Mouse (Mus musculus): ENCODE measurements around the gene Urah. TPM values are rescaled to one million over a fixed set of nuclear protein-coding genes. Genes with fewer than 3 reads are reported as not detected.

Urah gene
- total and polyA plus RNA-seq, 3 experiments: 1.1 to 2.2 (median 1.4) TPM

DNA sequence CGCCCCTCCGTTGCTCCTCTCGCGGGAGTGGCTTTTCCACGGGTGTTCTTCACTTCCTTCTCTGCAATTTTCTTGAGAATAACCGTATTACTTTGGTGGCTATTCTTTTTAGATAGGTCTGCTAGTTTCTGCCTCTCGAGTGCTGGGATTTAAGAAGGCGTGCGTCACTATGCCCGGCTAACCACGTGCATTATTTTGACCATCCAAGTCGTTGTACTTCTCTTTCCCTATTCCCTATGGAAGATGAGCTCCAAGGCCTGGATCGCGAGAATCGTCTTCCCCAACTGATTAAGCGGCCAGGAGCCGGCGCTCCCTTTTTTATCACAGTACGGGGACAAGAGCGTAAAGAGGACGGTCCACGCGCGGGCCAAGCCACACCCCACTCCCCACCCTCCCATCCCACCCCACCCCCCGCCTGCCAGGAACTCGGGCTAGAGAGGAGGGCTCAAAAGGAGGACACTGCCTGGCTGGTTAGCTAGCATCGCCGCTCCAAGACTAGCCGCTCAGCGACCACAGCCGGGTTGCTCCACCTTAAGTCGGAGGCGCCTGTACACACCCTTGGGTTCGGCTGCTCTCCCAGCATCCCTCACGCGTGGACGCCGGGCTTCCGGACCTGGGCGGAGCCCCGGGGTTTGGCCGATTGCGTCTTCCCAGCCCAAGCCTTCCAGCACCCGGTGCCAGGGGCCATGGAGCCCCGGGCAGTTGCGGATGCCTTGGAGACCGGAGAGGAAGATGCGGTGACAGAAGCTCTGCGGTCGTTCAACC is 22.1 kb downstream of the Urah start, which contains the start of gene Ric8a:
TSS of gene Ric8a (plus strand) at position 173 of the 765 bp plus-strand sequence.
- H3K4me3 ChIP-seq: peak within 1 kb of the TSS; percentile 93
- DNase-seq: peak; percentile 95
- intact Hi-C loops (cut with DNase I): loop anchor here (1.0 to 5.0 kb wide), 2 partner anchors 25 to 315 kb away; partner anchors contain the start of genes Rnh1 and Sirt3
- H3K27ac ChIP-seq: peak within 1 kb of the TSS; percentile 93
- under 1% methylated on average over 50 of the region's 50 CpGs for WGBS
- TF ChIP-seq POLR2A (IDR thresholded peaks at IDR 0.05; ENCODE audit: insufficient read depth, low read depth, low read length): peak; percentile 75
- no peak for TF ChIP-seq CTCF (IDR thresholded peaks at IDR 0.05)
- no peak for TF ChIP-seq EP300 (IDR thresholded peaks at IDR 0.05; ENCODE audit: insufficient read depth, low read depth, low read length)
- H3K9ac ChIP-seq (ENCODE audit: low read depth, low read length): peak within 1 kb of the TSS; percentile 87
- peaks cover 8% of the 10 kb centered on the region for H3K4me1 ChIP-seq (ENCODE audit: control insufficient read depth, insufficient read depth, low read length)
- no peaks in the 10 kb centered on the region for H3K36me3 ChIP-seq (ENCODE audit: control insufficient read depth, insufficient read depth, low read length)
- H3K27me3 ChIP-seq (ENCODE audit: control insufficient read depth, insufficient read depth, low read length): no peaks in the 10 kb centered on the region
- no peaks in the 10 kb centered on the region; the same call in 1 of the 2 replicates for H3K79me2 ChIP-seq (replicated peaks; ENCODE audit: control insufficient read depth, insufficient read depth, low read length)

DNA sequence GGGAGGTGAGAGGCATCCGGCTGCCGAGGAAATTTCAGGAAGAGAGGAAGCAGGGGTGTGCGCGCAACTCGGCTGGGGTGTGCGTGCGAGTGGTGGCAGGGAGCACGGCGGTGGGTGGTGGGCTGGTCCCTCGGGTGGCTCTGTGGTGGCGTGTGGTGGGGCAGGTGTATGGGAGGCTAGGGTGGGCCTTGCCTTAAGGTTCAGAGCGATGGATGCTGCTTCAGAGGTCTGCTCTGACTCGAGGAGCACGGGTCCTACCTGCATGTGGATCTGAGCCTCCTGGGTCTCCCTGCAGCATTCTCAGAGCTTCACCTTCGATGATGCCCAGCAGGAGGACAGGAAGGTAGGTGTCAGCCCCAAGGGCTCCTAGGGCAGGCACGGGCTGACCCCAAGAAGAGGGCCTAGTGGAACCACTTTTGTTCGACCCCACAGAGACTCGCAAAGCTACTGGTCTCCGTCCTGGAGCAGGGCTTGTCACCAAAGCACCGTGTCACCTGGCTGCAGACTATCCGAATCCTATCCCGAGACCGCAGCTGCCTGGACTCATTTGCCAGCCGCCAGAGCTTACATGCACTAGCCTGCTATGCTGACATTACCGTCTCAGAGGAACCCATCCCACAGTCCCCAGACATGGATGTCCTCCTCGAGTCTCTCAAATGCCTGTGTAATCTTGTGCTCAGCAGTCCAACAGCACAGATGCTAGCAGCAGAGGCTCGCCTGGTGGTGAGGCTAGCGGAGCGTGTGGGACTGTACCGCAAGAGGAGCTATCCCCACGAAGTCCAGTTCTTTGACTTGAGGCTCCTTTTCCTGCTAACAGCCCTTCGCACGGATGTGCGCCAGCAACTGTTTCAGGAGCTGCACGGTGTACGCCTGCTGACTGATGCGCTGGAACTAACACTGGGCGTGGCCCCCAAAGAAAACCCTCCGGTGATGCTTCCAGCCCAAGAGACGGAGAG is 23.0 kb downstream of the Urah start, which contains the start of gene Bet1l:
TSS of gene Bet1l (minus strand) at position 28 of the 956 bp plus-strand sequence.
- intact Hi-C loops (cut with DNase I): loop anchor here (1.0 to 5.0 kb wide), 2 partner anchors 24 to 314 kb away; partner anchors contain the start of genes Rnh1 and Sirt3
- TF ChIP-seq CTCF (IDR thresholded peaks at IDR 0.05): no peak
- TF ChIP-seq POLR2A (IDR thresholded peaks at IDR 0.05; ENCODE audit: insufficient read depth, low read depth, low read length): no peak
- TF ChIP-seq EP300 (IDR thresholded peaks at IDR 0.05; ENCODE audit: insufficient read depth, low read depth, low read length): no peak
- no peaks in the 10 kb centered on the region for H3K36me3 ChIP-seq (ENCODE audit: control insufficient read depth, insufficient read depth, low read length)
- peak within 1 kb of the TSS; percentile 87 for H3K9ac ChIP-seq (ENCODE audit: low read depth, low read length)
- H3K79me2 ChIP-seq (replicated peaks; ENCODE audit: control insufficient read depth, insufficient read depth, low read length): no peaks in the 10 kb centered on the region; the same call in 1 of the 2 replicates
- peak within 1 kb of the TSS; percentile 93 for H3K4me3 ChIP-seq
- H3K27ac ChIP-seq: peak within 1 kb of the TSS; percentile 93
- peaks cover 8% of the 10 kb centered on the region for H3K4me1 ChIP-seq (ENCODE audit: control insufficient read depth, insufficient read depth, low read length)
- no peak for DNase-seq
- no peaks in the 10 kb centered on the region for H3K27me3 ChIP-seq (ENCODE audit: control insufficient read depth, insufficient read depth, low read length)
- WGBS: 19% methylated on average over 40 of the region's 40 CpGs

DNA sequence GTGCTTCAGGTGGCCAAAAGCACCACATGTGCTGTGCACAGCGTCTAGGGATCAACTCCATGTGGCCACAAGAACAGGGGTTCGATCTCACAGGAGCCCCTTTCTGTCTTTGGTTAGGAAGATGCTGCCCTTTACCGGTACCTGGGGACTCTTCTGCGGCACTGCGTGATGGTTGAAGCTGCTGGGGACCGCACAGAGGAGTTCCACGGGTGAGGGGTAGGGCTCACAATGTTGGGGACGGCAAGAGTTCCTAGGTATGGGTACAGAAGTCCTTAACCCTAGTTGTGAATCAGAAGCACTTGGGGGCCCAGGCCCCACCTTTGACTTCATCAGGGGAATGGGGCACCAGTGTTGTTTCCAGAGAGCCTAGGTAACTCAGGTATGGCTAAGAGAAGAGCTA is 23.9 kb downstream of the Urah start:
- 94% methylated on average over 8 of the region's 8 CpGs for WGBS
- H3K79me2 ChIP-seq (replicated peaks; ENCODE audit: control insufficient read depth, insufficient read depth, low read length): no peaks in the 10 kb centered on the region; the same call in 1 of the 2 replicates
- intact Hi-C loops (cut with DNase I): loop anchor here (5.0 kb wide), 1 partner anchor 314 kb away; the partner anchor contains the start of gene Rnh1
- H3K4me1 ChIP-seq (ENCODE audit: control insufficient read depth, insufficient read depth, low read length): peaks cover 8% of the 10 kb centered on the region
- no peak overlapping the region for H3K9ac ChIP-seq (ENCODE audit: low read depth, low read length)
- no peaks in the 10 kb centered on the region for H3K27me3 ChIP-seq (ENCODE audit: control insufficient read depth, insufficient read depth, low read length)
- H3K27ac ChIP-seq: no peak overlapping the region
- TF ChIP-seq CTCF (IDR thresholded peaks at IDR 0.05): no peak
- no peaks in the 10 kb centered on the region for H3K36me3 ChIP-seq (ENCODE audit: control insufficient read depth, insufficient read depth, low read length)
- H3K4me3 ChIP-seq: no peak overlapping the region
- DNase-seq: no peak

DNA sequence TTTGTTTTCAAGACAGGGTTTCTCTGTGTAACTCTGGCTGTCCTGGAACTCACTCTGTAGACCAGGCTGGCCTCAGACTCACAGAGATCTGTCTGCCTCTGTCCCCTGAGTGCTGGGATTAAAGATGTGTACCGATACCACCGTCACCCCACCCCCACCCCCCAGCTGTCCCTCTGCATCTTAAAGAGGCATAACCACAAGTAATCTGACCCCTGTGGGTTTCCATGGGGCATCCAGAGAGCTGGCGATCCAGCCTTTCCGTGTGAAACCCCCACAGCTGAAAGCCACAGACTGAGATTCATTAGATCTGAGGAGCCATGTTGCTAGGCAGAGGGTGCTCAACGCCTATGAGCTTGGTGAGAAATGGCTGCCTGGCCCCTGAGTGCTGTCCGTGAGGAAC is 25.2 kb downstream of the Urah start:
- no peak for DNase-seq
- no peak for TF ChIP-seq POLR2A (IDR thresholded peaks at IDR 0.05; ENCODE audit: insufficient read depth, low read depth, low read length)
- TF ChIP-seq EP300 (IDR thresholded peaks at IDR 0.05; ENCODE audit: insufficient read depth, low read depth, low read length): no peak
- TF ChIP-seq CTCF (IDR thresholded peaks at IDR 0.05): no peak
- Histone ChIP-seq H3K9ac (ENCODE audit: low read depth, low read length) (no peak overlapping the region), H3K27me3 (ENCODE audit: control insufficient read depth, insufficient read depth, low read length) (no peaks in the 10 kb centered on the region), H3K4me3 (no peak overlapping the region), H3K4me1 (ENCODE audit: control insufficient read depth, insufficient read depth, low read length) (peaks cover 7% of the 10 kb centered on the region), H3K27ac (no peak overlapping the region), H3K36me3 (ENCODE audit: control insufficient read depth, insufficient read depth, low read length) (no peaks in the 10 kb centered on the region), H3K79me2 (replicated peaks; ENCODE audit: control insufficient read depth, insufficient read depth, low read length) (no peaks in the 10 kb centered on the region; the same call in 1 of the 2 replicates)
- intact Hi-C loops (cut with DNase I): loop anchor here (5.0 kb wide), 1 partner anchor 312 kb away; the partner anchor contains the start of gene Rnh1
- WGBS: 80% methylated on average over 6 of the region's 6 CpGs

DNA sequence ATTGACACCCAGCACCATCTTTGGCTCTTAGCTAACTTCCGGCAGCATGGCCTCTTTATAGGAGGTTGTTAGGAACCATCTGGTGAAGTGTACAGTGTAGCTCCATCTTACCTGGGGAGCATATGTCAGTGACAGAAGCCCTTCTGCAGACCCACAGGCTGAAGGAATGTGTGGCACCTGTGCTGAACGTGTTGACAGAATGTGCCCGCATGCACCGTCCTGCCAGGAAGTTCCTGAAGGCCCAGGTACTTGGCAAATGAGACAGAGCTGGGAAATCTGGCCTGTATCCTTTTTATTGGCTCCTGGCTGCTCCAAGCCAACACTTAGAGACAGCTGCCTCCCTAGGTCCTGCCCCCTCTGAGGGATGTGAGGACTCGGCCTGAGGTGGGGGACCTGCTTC is 25.9 kb downstream of the Urah start:
- Histone ChIP-seq H3K4me1 (ENCODE audit: control insufficient read depth, insufficient read depth, low read length) (peaks cover 5% of the 10 kb centered on the region), H3K27me3 (ENCODE audit: control insufficient read depth, insufficient read depth, low read length) (no peaks in the 10 kb centered on the region), H3K79me2 (replicated peaks; ENCODE audit: control insufficient read depth, insufficient read depth, low read length) (no peaks in the 10 kb centered on the region; the same call in 1 of the 2 replicates), H3K4me3 (no peak overlapping the region), H3K27ac (no peak overlapping the region), H3K36me3 (ENCODE audit: control insufficient read depth, insufficient read depth, low read length) (no peaks in the 10 kb centered on the region), H3K9ac (ENCODE audit: low read depth, low read length) (no peak overlapping the region)
- 87% methylated on average over 5 of the region's 5 CpGs for WGBS
- TF ChIP-seq CTCF (IDR thresholded peaks at IDR 0.05) (no peak), POLR2A (IDR thresholded peaks at IDR 0.05; ENCODE audit: insufficient read depth, low read depth, low read length) (no peak), EP300 (IDR thresholded peaks at IDR 0.05; ENCODE audit: insufficient read depth, low read depth, low read length) (no peak)
- DNase-seq: peak in 1 of 2 experiments; percentile 14
- intact Hi-C loops (cut with DNase I): no loop called here
